Mouse (Mus musculus) heart, adult 2 months (tissue): ENCODE results near the gene Rap2b.

Experiments used
- CTCF ChIP-seq: fragments of 200-600 bp; IDR thresholded peaks from 2 replicates; pipeline ENCODE4 v1.8.1; 2022; ENCODE audit warnings: antibody characterized with exemption, mild to moderate bottlenecking, moderate library complexity
- EP300 ChIP-seq: fragments of 200-500 bp; IDR thresholded peaks from 2 replicates; pipeline ENCODE4 v1.6.1; 2011; ENCODE audit warnings: low read depth, low read length, control low read depth; ENCODE audit not compliant: insufficient read depth
- POLR2A ChIP-seq: fragments of 200-500 bp; IDR thresholded peaks from 2 replicates; pipeline ENCODE4 v1.6.1; 2011; ENCODE audit warnings: mild to moderate bottlenecking, low read depth, low read length, control low read depth; ENCODE audit not compliant: insufficient read depth

DNA sequence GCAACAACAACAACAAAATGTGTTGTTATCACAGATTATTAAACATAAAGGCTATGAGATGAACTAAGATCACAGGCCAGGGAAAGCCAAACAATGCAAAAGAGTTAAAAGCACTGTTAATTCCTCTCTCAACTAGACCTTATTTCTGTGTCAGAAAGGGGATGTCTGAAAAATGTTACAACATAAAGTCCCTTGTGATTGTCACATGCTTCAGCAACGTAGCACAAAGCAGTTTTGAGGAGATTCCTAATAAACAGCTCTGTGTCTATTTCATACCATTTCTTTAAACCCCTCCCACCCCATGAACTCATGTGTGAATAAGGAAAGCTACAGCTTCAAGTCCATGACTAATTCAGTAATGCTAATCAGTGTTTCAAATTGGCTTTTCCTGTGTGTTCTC lies 54.4 kb downstream of the Rap2b start:
- TF ChIP-seq CTCF, result no peak
- no peak for TF ChIP-seq POLR2A
- no peak for TF ChIP-seq EP300
